Mouse (Mus musculus) bone marrow macrophage, adult 2 months (primary cell): ENCODE data around the gene Sfxn5.

Experiments used
- CTCF ChIP-seq: IDR thresholded peaks from 2 replicates; pipeline ENCODE4 v1.5.1; 2012; ENCODE audit warnings: low read depth, mild to moderate bottlenecking, low read length, moderate library complexity
- POLR2A ChIP-seq: IDR thresholded peaks from 2 replicates; pipeline ENCODE4 v1.6.1; 2012; ENCODE audit warnings: mild to moderate bottlenecking, low read depth, low read length, borderline replicate concordance

DNA sequence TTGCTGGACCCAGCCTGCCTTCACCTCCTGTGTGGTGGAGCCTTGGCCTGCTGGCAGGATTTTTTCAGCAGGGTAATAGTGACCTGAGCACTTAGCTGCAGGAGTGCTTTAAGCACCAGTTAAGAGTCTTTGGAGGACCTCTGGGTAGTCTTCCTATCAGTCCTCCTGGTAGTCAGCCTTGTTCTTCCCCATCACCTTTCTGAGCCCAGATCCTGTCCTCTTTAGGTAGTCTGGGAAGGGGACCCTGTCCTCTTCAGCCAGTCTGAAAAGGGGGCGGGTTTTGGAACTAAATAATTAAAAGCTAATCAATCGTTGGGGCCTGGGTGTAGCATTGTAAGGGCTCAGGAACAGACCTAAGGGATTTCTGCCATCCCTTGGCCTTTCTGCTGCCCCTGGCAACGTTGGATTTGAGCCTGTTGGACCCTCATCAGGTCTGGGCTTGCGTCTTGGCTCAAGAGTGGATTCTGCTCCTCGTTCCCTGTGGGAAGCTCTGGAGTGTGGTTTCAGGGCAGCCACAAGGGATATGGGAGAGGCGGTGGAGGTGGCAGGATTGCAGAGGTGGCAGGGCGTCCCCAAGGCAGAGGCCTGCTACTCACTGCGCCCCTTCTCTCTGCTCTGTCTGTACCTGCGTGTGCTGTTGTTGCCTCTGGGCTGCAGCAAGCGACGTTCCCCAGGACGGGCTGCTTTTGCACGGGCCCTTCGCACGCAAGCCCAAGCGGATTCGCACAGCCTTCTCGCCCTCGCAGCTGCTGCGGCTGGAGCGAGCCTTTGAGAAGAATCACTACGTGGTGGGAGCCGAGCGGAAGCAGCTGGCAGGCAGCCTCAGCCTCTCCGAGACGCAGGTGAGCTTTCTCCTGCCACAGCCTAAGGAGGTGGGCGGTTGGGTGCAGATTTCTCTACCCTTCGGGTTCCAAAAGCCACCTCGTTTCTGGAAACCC lies 139.6 kb downstream of the Sfxn5 start:
- TF ChIP-seq CTCF (no peak), POLR2A (no peak)
